Mouse (Mus musculus): ENCODE results near the gene Izumo1. TPM values are rescaled to one million over a fixed set of nuclear protein-coding genes. Genes with fewer than 3 reads are reported as not detected.
A peak's percentile ranks its signal among the peaks of the same experiment; 100 is the strongest.

Izumo1 gene
- total and polyA plus RNA-seq, 3 experiments, result 0.17 to 0.44 (median 0.21) TPM

DNA sequence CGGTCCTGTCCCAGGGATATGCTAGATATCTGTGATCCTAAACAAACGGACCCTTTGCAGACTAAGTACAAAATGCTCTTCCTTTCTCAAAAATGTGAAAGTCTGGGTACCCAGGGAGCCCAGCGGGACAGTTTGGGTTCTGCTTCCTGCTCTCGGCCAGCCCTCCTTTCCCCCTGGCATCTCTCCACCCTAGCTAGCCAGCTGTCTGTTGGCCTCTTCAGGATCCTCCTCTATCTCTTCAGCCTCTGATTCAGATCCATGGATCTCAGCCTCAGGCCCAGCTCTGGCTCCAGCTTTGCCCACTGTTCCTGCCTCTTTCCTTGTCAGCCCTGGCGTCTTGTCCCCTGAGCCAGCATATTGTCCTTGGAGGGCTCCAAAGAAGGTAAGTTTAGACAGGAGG, 20.5 kb downstream of the Izumo1 start (continued):
- no peak for TF ChIP-seq CTCF (conservative IDR thresholded peaks at IDR 0.05 in 1 of 2, IDR thresholded peaks at IDR 0.05 in 1 of 2; ENCODE audit: low read depth in 2 of 2, low read length in 2 of 2)
- TF ChIP-seq BHLHE40 (IDR thresholded peaks at IDR 0.05; ENCODE audit: low read depth, low read length), result no peak

DNA sequence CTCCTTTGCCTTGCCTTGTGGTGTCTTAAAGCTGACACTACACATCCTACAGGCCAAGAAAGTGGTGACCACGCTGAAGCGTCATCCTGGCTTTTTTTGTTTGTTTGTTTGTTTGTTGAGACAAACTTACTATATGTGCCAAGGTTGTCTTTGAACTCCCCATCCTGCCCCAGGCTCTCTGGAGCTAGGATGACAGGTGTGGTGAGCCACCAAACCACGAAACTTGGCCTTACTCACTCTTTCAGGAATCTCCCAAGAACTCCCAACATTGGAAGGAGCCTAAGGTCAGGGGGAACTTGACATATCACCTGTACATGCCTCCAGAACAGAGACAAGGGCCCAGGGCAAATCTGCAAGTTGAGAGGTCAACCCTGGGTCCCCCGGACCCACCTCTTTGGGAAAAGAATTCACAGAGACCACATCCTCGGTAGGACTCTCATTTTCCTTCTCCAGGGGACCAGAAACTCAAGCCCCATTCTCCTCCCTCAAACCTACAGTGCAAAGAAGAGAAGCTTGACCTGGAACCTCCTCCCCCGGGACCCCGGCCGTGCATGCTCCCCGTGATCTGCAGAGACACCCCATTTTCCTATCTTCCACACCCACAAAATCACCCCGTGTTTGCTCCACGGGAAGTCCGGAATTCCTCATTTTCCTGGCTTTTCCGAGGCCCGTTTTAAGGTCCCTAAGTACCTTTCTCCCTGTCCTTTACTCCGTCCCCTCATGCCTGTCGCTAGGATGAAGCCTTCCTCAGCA, 21.1 kb downstream of the Izumo1 start:
- Histone ChIP-seq H3K36me3 (replicated peaks in 1 of 2; ENCODE audit: control insufficient read depth in 1 of 2, insufficient read depth in 1 of 2, low read length in 1 of 2) (peaks cover 0 to 5% of the 10 kb centered on the region in 2 experiments), H3K27ac (ENCODE audit: insufficient read depth, low read depth) (no peak overlapping the region), H3K4me1 (ENCODE audit: control insufficient read depth in 1 of 2, insufficient read depth in 2 of 2) (peaks cover 35 to 97% of the 10 kb centered on the region in 2 experiments), H3K27me3 (replicated peaks) (no peaks in the 10 kb centered on the region), H3K9ac (ENCODE audit: insufficient read depth, low read depth) (no peak overlapping the region), H3K79me2 (replicated peaks; ENCODE audit: control insufficient read depth, extremely low read depth, insufficient read depth, poor library complexity, severe bottlenecking) (no peaks in the 10 kb centered on the region), H3K4me2 (ENCODE audit: insufficient read depth, low read depth, poor library complexity, severe bottlenecking) (peak overlapping the region; percentile 3; the same call in 1 of the 2 replicates), H3K9me3 (replicated peaks; ENCODE audit: low read length) (no peaks in the 10 kb centered on the region), H3K4me3 (replicated peaks in 1 of 3; ENCODE audit: low read depth in 2 of 3, low read length in 2 of 3, poor library complexity in 1 of 3) (peak overlapping the region in 2 of 3 experiments; percentile 21 to 35)
- TF ChIP-seq SMC3 (IDR thresholded peaks at IDR 0.05; ENCODE audit: low read depth, low read length), result no peak
- no peak for TF ChIP-seq POLR2AphosphoS2 (IDR thresholded peaks at IDR 0.05; ENCODE audit: low read depth, low read length)
- TF ChIP-seq RCOR1 (conservative IDR thresholded peaks at IDR 0.05; ENCODE audit: low read depth, low read length), result no peak
- no peak for TF ChIP-seq E2F4 (IDR thresholded peaks at IDR 0.05; ENCODE audit: insufficient replicate concordance, low read depth, low read length)
- TF ChIP-seq UBTF (IDR thresholded peaks at IDR 0.05; ENCODE audit: low read depth, low read length), result no peak
- TF ChIP-seq TCF12 (IDR thresholded peaks at IDR 0.05; ENCODE audit: low read depth, low read length), result no peak
- dilution Hi-C loops (cut with MboI; ENCODE audit: extremely low pct_ligation_motif_present, extremely low pct_unique_long_range_greater_than_20kb, low sequenced_read_pairs), result no loop called here
- in situ Hi-C loops (cut with MboI; ENCODE audit: low pct_ligation_motif_present, low pct_unique_long_range_greater_than_20kb, low sequenced_read_pairs), result no loop called here
- no peak for DNase-seq (ENCODE audit: extremely low read depth)

- peak overlapping the region in 2 of 3 experiments; percentile 16 to 35 for H3K4me3 ChIP-seq (replicated peaks in 1 of 3; ENCODE audit: low read depth in 2 of 3, low read length in 2 of 3, poor library complexity in 1 of 3)
- H3K27ac ChIP-seq (ENCODE audit: insufficient read depth, low read depth), result no peak overlapping the region
- peak; percentile 87 for DNase-seq (ENCODE audit: extremely low read depth)
- in situ Hi-C loops (cut with MboI; ENCODE audit: low pct_ligation_motif_present, low pct_unique_long_range_greater_than_20kb, low sequenced_read_pairs) (no loop called here), dilution Hi-C loops (cut with MboI; ENCODE audit: extremely low pct_ligation_motif_present, extremely low pct_unique_long_range_greater_than_20kb, low sequenced_read_pairs) (no loop called here)
- H3K9me3 ChIP-seq (replicated peaks; ENCODE audit: low read length), result no peaks in the 10 kb centered on the region
- no peaks in the 10 kb centered on the region for H3K79me2 ChIP-seq (replicated peaks; ENCODE audit: control insufficient read depth, extremely low read depth, insufficient read depth, poor library complexity, severe bottlenecking)
- TF ChIP-seq NRF1 (IDR thresholded peaks at IDR 0.05; ENCODE audit: low read depth, low read length), result peak; percentile 93
- TF ChIP-seq POLR2A (IDR thresholded peaks at IDR 0.05; ENCODE audit: low read depth, low read length), result 0 out of 2 replicates have a peak, but pooled peaks have one; percentile 49
- no peak for TF ChIP-seq SMC3 (IDR thresholded peaks at IDR 0.05; ENCODE audit: low read depth, low read length)
- H3K9ac ChIP-seq (ENCODE audit: insufficient read depth, low read depth), result no peak overlapping the region
- peaks cover 0 to 4% of the 10 kb centered on the region in 2 experiments for H3K36me3 ChIP-seq (replicated peaks in 1 of 2; ENCODE audit: control insufficient read depth in 1 of 2, insufficient read depth in 1 of 2, low read length in 1 of 2)
- peaks cover 33 to 89% of the 10 kb centered on the region in 2 experiments for H3K4me1 ChIP-seq (ENCODE audit: control insufficient read depth in 1 of 2, insufficient read depth in 2 of 2)
- peak overlapping the region; percentile 13 for H3K4me2 ChIP-seq (ENCODE audit: insufficient read depth, low read depth, poor library complexity, severe bottlenecking)
- no peaks in the 10 kb centered on the region for H3K27me3 ChIP-seq (replicated peaks)
These were observed 22.0 kb downstream of the Izumo1 start for GRCm38 (mm10) chr7:45643441-45644178.

Measured in CH12.LX (cell line).